Mouse (Mus musculus) lung, postnatal 0 days (tissue): ENCODE measurements at regions not wholly inside any gene's neighbourhood (a gene's known extent, or its start where the extent isn't known, plus 50 kb on each side); places are given as distances from the start of the nearest gene placed in this dataset.

Source experiments
- ATAC-seq: fragments of 200-750 bp; cut with Nextera tagmentation; 2 replicates; pipeline ENCODE4 v1.8.0; 2017; ENCODE audit warnings: moderate library complexity
- DNase-seq: peaks from one replicate; pipeline ENCODE4 v3.0.0-alpha.2; 2016; ENCODE audit warnings: low spot score
- H3K27ac ChIP-seq: fragments of 300-500 bp; sonication (generic); 2 replicates; pipeline ENCODE4 v1.5.1; 2014; ENCODE audit warnings: antibody characterized with exemption, mild to moderate bottlenecking, low read length, mixed read lengths
- H3K27me3 ChIP-seq: fragments of 300-500 bp; sonication (generic); replicated peaks from 2 replicates; pipeline ENCODE4 v1.6.1; 2014; ENCODE audit warnings: low read length, mixed read lengths; ENCODE audit not compliant: insufficient read depth
- H3K36me3 ChIP-seq: fragments of 300-500 bp; sonication (generic); 2 replicates; pipeline ENCODE4 v1.6.1; 2014; ENCODE audit warnings: low read length, mixed read lengths; ENCODE audit not compliant: insufficient read depth
- H3K4me1 ChIP-seq: fragments of 300-500 bp; sonication (generic); 2 replicates; pipeline ENCODE4 v1.6.1; 2014; ENCODE audit warnings: antibody characterized with exemption, low read depth, low read length, mixed read lengths; ENCODE audit not compliant: insufficient read depth
- H3K4me2 ChIP-seq: fragments of 300-500 bp; sonication (generic); replicated peaks from 2 replicates; pipeline ENCODE4 v1.6.1; 2014; ENCODE audit warnings: low read depth, mild to moderate bottlenecking, low read length, moderate library complexity, mixed read lengths
- H3K4me3 ChIP-seq: fragments of 300-500 bp; sonication (generic); 2 replicates; pipeline ENCODE4 v1.5.1; 2014; ENCODE audit warnings: low read depth, low read length
- H3K9ac ChIP-seq: fragments of 300-500 bp; sonication (generic); replicated peaks from 2 replicates; pipeline ENCODE4 v1.6.1; 2014; ENCODE audit warnings: low read depth, mild to moderate bottlenecking
- H3K9me3 ChIP-seq: fragments of 300-500 bp; sonication (generic); 2 replicates; pipeline ENCODE4 v1.6.1; 2016; ENCODE audit warnings: low read length, mixed read lengths
- CTCF ChIP-seq: IDR thresholded peaks from 2 replicates; pipeline ENCODE4 v1.5.1; 2016; ENCODE audit warnings: antibody characterized with exemption, mild to moderate bottlenecking
- EP300 ChIP-seq: IDR thresholded peaks from 2 replicates; pipeline ENCODE4 v1.6.1; 2016; ENCODE audit warnings: antibody characterized with exemption, mild to moderate bottlenecking, control low read depth
- WGBS: fragments of 180-500 bp; shearing (Covaris S2); extraction: QIAGEN DNeasy Blood & Tissue Kit; methylation state at CpG from one replicate; pipeline ENCODE4 v1.1.7; 2014; 5-methylcytosine and 5-hydroxymethylcytosine counted together

- TF ChIP-seq EP300 (no peak), CTCF (no peak)
- H3K27me3 ChIP-seq, result no peaks in the 10 kb centered on the region
- H3K4me1 ChIP-seq, result no peaks in the 10 kb centered on the region
- no peaks in the 10 kb centered on the region for H3K9me3 ChIP-seq
- ATAC-seq, result no peak
- H3K4me2 ChIP-seq, result no peak overlapping the region
- no peak overlapping the region for H3K27ac ChIP-seq
- H3K4me3 ChIP-seq, result no peak overlapping the region
- no peak overlapping the region for H3K9ac ChIP-seq
- WGBS, result 36% methylated on average over 8 of the region's 8 CpGs
- H3K36me3 ChIP-seq, result no peaks in the 10 kb centered on the region
- DNase-seq, result peak; percentile 10
Observed at GRCm38 (mm10) chr11:6895786-6896093, 58.3 kb upstream of the Gm11983 start.

DNA sequence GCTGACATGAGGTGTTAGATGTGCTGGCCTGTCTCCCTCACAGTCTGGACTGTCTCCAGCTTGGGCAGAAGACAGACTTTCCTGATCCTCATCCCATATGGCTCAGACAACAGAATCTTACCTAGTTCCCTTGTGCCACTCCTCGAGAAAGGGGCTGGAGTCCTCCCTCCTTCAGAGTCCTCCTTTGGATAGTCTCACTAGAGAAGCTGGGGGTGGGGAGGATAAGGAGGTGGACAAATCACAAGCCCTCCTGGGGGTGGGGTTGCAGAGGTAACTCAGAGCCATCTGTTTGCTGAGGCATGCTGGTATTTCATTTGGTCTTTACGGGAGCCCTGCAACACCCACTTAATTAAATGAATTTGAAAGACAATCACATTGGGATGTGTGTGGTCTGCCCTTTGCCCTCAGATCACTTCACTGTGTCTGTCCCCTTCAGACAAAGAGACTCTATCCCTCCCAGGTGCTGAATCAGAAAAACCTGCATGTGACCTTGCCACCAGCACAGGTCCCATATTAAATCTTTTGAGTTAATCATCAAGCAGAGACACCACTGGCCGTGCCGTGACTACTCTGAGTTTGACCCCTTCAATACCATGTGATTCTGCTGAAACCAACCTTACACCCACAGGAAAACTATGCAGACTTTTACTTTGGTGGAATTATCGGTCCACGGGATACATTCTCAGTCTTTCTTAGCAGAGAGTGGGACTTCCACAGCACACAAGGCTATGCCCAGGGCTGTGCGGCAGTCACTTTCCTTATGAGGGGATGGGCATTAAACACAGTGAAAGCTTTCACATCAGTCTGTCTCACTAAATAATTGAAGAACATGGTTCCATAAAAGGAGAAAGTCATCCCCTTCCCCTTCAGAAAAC lies 57.7 kb upstream of the Gm11983 start:
- Histone ChIP-seq H3K27me3 (no peaks in the 10 kb centered on the region), H3K4me1 (no peaks in the 10 kb centered on the region), H3K9me3 (no peaks in the 10 kb centered on the region), H3K4me2 (no peak overlapping the region), H3K9ac (no peak overlapping the region), H3K36me3 (no peaks in the 10 kb centered on the region), H3K27ac (no peak overlapping the region), H3K4me3 (no peak overlapping the region)
- ATAC-seq, result no peak
- WGBS, result 29% methylated on average over 7 of the region's 7 CpGs
- no peak for DNase-seq
- TF ChIP-seq EP300 (no peak), CTCF (no peak)

- no peaks in the 10 kb centered on the region for H3K4me1 ChIP-seq
- no peak for DNase-seq
- 40% methylated on average over 1 of the region's 1 CpGs for whole genome bisulfite sequencing
- no peak overlapping the region for H3K9ac ChIP-seq
- ATAC-seq, result no peak
- H3K4me2 ChIP-seq, result no peak overlapping the region
- H3K27ac ChIP-seq, result no peak overlapping the region
- no peaks in the 10 kb centered on the region for H3K9me3 ChIP-seq
- no peak overlapping the region for H3K4me3 ChIP-seq
- TF ChIP-seq CTCF (no peak), EP300 (no peak)
- H3K36me3 ChIP-seq, result no peaks in the 10 kb centered on the region
- H3K27me3 ChIP-seq, result no peaks in the 10 kb centered on the region
Observed at GRCm38 (mm10) chr11:6893734-6894133, 56.3 kb upstream of the Gm11983 start.

DNA sequence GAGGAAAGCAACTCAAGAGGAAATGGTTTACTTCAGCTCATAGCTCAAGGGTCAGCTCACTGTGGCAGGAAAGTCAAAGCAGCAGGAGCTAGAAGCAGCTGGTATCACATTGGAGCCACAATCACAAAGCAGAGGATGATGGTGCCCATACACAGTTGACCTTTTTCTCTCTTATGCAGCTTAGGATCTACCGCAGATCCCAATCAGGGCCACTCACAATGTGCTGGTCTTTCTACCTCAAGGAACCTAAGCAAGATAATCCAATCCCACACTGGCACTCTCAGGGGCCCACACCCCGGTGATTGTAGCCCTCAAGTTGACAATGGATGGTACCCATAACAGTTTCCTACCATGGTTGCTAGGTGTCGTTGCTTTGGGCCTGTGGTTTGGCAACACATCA lies 55.6 kb upstream of the Gm11983 start:
- Histone ChIP-seq H3K9ac (no peak overlapping the region), H3K36me3 (no peaks in the 10 kb centered on the region), H3K4me3 (no peak overlapping the region), H3K9me3 (no peaks in the 10 kb centered on the region), H3K27ac (no peak overlapping the region), H3K27me3 (no peaks in the 10 kb centered on the region), H3K4me2 (no peak overlapping the region), H3K4me1 (no peaks in the 10 kb centered on the region)
- ATAC-seq (no peak), DNase-seq (no peak)
- 85% methylated on average over 3 of the region's 3 CpGs for WGBS
- TF ChIP-seq CTCF (no peak), EP300 (no peak)

- H3K9me3 ChIP-seq, result no peaks in the 10 kb centered on the region
- H3K4me2 ChIP-seq, result no peak overlapping the region
- no peaks in the 10 kb centered on the region for H3K4me1 ChIP-seq
- TF ChIP-seq CTCF, result no peak
- TF ChIP-seq EP300, result no peak
- no peak overlapping the region for H3K27ac ChIP-seq
- no peak overlapping the region for H3K4me3 ChIP-seq
- no peaks in the 10 kb centered on the region for H3K36me3 ChIP-seq
- WGBS, result 77% methylated on average over 5 of the region's 5 CpGs
- ATAC-seq (no peak), DNase-seq (no peak)
- no peak overlapping the region for H3K9ac ChIP-seq
- H3K27me3 ChIP-seq, result no peaks in the 10 kb centered on the region
Observed at GRCm38 (mm10) chr11:6890450-6890849, 53.0 kb upstream of the Gm11983 start.

GRCm38 (mm10) chr11:6889660-6890185 lies 52.3 kb upstream of the Gm11983 start:
- TF ChIP-seq CTCF (no peak), EP300 (no peak)
- Histone ChIP-seq H3K27me3 (no peaks in the 10 kb centered on the region), H3K4me2 (no peak overlapping the region), H3K9me3 (no peaks in the 10 kb centered on the region), H3K4me3 (no peak overlapping the region), H3K36me3 (no peaks in the 10 kb centered on the region), H3K4me1 (no peaks in the 10 kb centered on the region), H3K9ac (no peak overlapping the region), H3K27ac (no peak overlapping the region)
- DNase-seq, result no peak
- no peak for ATAC-seq
- 59% methylated on average over 8 of the region's 8 CpGs for WGBS
